Mouse (Mus musculus) liver, adult 2 months (tissue): ENCODE results near the gene Irf5.

Experiments
- CTCF ChIP-seq: fragments of 200-500 bp; IDR thresholded peaks from 2 replicates; pipeline ENCODE4 v1.5.1; 2011; ENCODE audit warnings: low read depth, low read length, control low read depth
- POLR2A ChIP-seq: fragments of 200-500 bp; IDR thresholded peaks from 2 replicates; pipeline ENCODE4 v1.6.1; 2011; ENCODE audit warnings: low read length, control low read depth; ENCODE audit not compliant: insufficient read depth; ENCODE audit errors: extremely low read depth

- TF ChIP-seq POLR2A, result no peak
- no peak for TF ChIP-seq CTCF
Observed at GRCm38 (mm10) chr6:29500177-29500576, 26.2 kb upstream of the Irf5 start.
